7 mouse cellular contexts compared by ENCODE assay signal in the genomic region with DNA sequence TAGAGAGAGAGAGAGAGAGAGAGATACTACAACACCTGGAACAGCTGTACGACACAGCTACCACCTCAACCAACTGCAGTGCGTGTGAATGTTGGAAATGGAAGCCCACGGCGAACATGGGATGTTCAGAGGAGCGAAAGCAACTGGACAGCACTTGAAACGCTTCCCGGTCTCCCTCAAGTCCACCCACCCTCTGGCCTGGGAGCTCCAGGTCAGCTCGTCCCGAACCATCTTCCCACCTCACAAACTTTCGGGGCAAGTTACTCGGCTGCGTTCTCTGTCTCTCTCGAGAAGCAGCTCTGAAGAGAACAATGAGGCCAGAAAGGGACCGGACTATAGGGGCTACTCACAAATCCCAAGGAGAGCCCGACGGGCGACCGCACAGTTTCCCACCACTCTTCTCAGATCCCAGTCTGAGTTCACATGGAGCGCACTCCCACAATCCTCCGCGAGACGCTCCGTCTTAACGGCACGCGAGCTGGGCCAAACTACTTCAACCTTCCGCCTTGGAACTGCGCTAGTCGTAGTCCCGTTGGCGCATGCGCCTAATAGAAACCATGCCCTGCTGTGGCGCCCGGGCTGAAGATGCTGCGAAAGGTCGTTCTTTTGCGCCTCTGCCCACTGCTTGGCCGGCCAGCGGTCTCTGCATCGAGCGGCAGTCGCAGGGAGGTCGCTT. TPM values are rescaled to one million over a fixed set of nuclear protein-coding genes. Genes with fewer than 3 reads are reported as not detected.
DNase-seq lines count a peak whose midpoint lies in the region; ATAC-seq lines count a peak whose summit lies in the region.

A gene (minus strand): TSS at position 438 of the 676 bp plus-strand sequence.
A gene (plus strand): TSS at position 523 of the 676 bp plus-strand sequence.

- under 1% methylated on average over 43 of the region's 43 CpGs for WGBS in intestine, embryonic 16.5 days
- 0% methylated on average over 43 of the region's 43 CpGs for WGBS in midbrain, embryonic 11.5 days

- peak; percentile 95 for DNase-seq in adrenal gland, adult 8-10 months
- peak; percentile 93 for DNase-seq in embryo, embryonic 9.5 days (ENCODE audit: extremely low spot score)
- peak; percentile 92 to 97 for DNase-seq in gastrocnemius, postnatal 4 days (ENCODE audit: low spot score in 2 of 2)
- DNase-seq in left cerebral cortex, postnatal 36 days (ENCODE audit: low spot score in 2 of 2), result peak; percentile 99
- DNase-seq in midbrain, embryonic 11.5 days (ENCODE audit: low spot score, missing footprints), result peak; percentile 99
- DNase-seq in skeletal muscle tissue, adult 2 months (ENCODE audit: low read depth, low spot score), result peak; percentile 96

- ATAC-seq in intestine, embryonic 16.5 days, result peak; percentile 99
- peak; percentile 99 for ATAC-seq in midbrain, embryonic 11.5 days (ENCODE audit: low FRiP score)

- H3K27me3 ChIP-seq in intestine, embryonic 16.5 days (replicated peaks; ENCODE audit: control insufficient read depth, insufficient read depth, low read length), result no peaks in the 10 kb centered on the region
- no peaks in the 10 kb centered on the region for H3K27me3 ChIP-seq in midbrain, embryonic 11.5 days (ENCODE audit: control insufficient read depth, insufficient read depth, low read length)

- H3K36me3 ChIP-seq in intestine, embryonic 16.5 days (ENCODE audit: control insufficient read depth, insufficient read depth, low read length), result no peaks in the 10 kb centered on the region
- H3K36me3 ChIP-seq in midbrain, embryonic 11.5 days (ENCODE audit: control insufficient read depth, insufficient read depth, low read length), result 0 out of 2 replicates have a peak, but pooled peaks cover 1% of the 10 kb centered on the region

- H3K4me1 ChIP-seq in intestine, embryonic 16.5 days (ENCODE audit: control insufficient read depth, insufficient read depth, low read length), result peaks cover 7% of the 10 kb centered on the region; the same call in 1 of the 2 replicates
- peaks cover 9% of the 10 kb centered on the region for H3K4me1 ChIP-seq in midbrain, embryonic 11.5 days (ENCODE audit: control insufficient read depth, insufficient read depth, low read length)

- H3K4me3 ChIP-seq in intestine, embryonic 16.5 days (ENCODE audit: low read length), result peak within 1 kb of the TSS; percentile 97
- peak within 1 kb of the TSS; percentile 79 for H3K4me3 ChIP-seq in midbrain, embryonic 11.5 days (ENCODE audit: low read depth, low read length)

- intact Hi-C loops in left cerebral cortex, postnatal 36 days (cut with DNase I), result loop anchor here (2.0 to 10.0 kb wide), 2 partner anchors 225 to 257 kb away; a partner anchor contains a TSS

- H3K9me3 ChIP-seq in intestine, embryonic 16.5 days (ENCODE audit: control insufficient read depth, low read length), result no peaks in the 10 kb centered on the region
- H3K9me3 ChIP-seq in midbrain, embryonic 11.5 days (ENCODE audit: control insufficient read depth, low read length), result no peaks in the 10 kb centered on the region

- H3K9ac ChIP-seq in intestine, embryonic 16.5 days (ENCODE audit: low read depth, low read length), result peak within 1 kb of the TSS; percentile 87
- peak within 1 kb of the TSS; percentile 73 for H3K9ac ChIP-seq in midbrain, embryonic 11.5 days (ENCODE audit: low read length)

- peak within 1 kb of the TSS; percentile 69 for H3K4me2 ChIP-seq in intestine, embryonic 16.5 days (ENCODE audit: low read depth, low read length)
- peak within 1 kb of the TSS; percentile 82 for H3K4me2 ChIP-seq in midbrain, embryonic 11.5 days

- peak within 1 kb of the TSS; percentile 95 for H3K27ac ChIP-seq in intestine, embryonic 16.5 days (ENCODE audit: low read length)
- H3K27ac ChIP-seq in midbrain, embryonic 11.5 days (ENCODE audit: low read depth, low read length), result no peak within 1 kb of the TSS

RNA-seq across cellular contexts. Expression of the first gene that starts in this region (rescaled TPM):
- 10 to 100 TPM; 20.9 to 28.8 (median 23.4) TPM for total RNA-seq in adrenal gland, adult 8-10 months (2022)
- total RNA-seq in gastrocnemius, postnatal 4 days (2021), result 10 to 100 TPM; 16.9 to 20.6 TPM
- polyA plus RNA-seq in intestine, embryonic 16.5 days (2015; fragmentation: Nextera tagmentation; extraction: Ambion mirVana), result 16.9 and 21.9 TPM in 2 replicates
- total RNA-seq in left cerebral cortex, postnatal 36 days (2021), result 10 to 100 TPM; 16.0 to 23.9 TPM
- 29.1 and 34.3 TPM in 2 replicates for polyA plus RNA-seq in midbrain, embryonic 11.5 days (2014; fragmentation: Nextera tagmentation; extraction: Ambion mirVana)

RNA-seq across cellular contexts. Expression of the second gene that starts in this region (rescaled TPM):
- 10 to 100 TPM; 18.6 to 23.3 (median 20.1) TPM for total RNA-seq in adrenal gland, adult 8-10 months (2022)
- total RNA-seq in gastrocnemius, postnatal 4 days (2021), result 10 to 100 TPM; 23.5 to 25.4 TPM
- polyA plus RNA-seq in intestine, embryonic 16.5 days (2015; fragmentation: Nextera tagmentation; extraction: Ambion mirVana), result 22.2 and 25.0 TPM in 2 replicates
- total RNA-seq in left cerebral cortex, postnatal 36 days (2021), result 10 to 100 TPM; 44.9 to 50.0 TPM
- 32.3 and 32.4 TPM in 2 replicates for polyA plus RNA-seq in midbrain, embryonic 11.5 days (2014; fragmentation: Nextera tagmentation; extraction: Ambion mirVana)
